Mouse (Mus musculus) intestine, postnatal 0 days (tissue): Measurements from ENCODE around the gene Mansc1. TPM values are rescaled to one million over a fixed set of nuclear protein-coding genes. Genes with fewer than 3 reads are reported as not detected.

ENCODE experiments used
- ATAC-seq: fragments of 200-750 bp; cut with Nextera tagmentation; 2 replicates; pipeline ENCODE4 v1.8.0; 2017; ENCODE audit warnings: mild to moderate bottlenecking, moderate TSS enrichment, moderate library complexity
- H3K27ac ChIP-seq: fragments of 300-500 bp; sonication (generic); 2 replicates; pipeline ENCODE4 v1.5.1; 2014; ENCODE audit warnings: mild to moderate bottlenecking, low read depth, low read length, moderate library complexity
- H3K27me3 ChIP-seq: fragments of 300-500 bp; sonication (generic); replicated peaks from 2 replicates; pipeline ENCODE4 v1.6.1; 2014; ENCODE audit warnings: low read length, mixed read lengths; ENCODE audit not compliant: control insufficient read depth, insufficient read depth
- H3K36me3 ChIP-seq: fragments of 300-500 bp; sonication (generic); 2 replicates; pipeline ENCODE4 v1.6.1; 2014; ENCODE audit warnings: mild to moderate bottlenecking, moderate library complexity; ENCODE audit not compliant: control insufficient read depth, insufficient read depth
- H3K4me1 ChIP-seq: fragments of 300-500 bp; sonication (generic); replicated peaks from 2 replicates; pipeline ENCODE4 v1.6.1; 2014; ENCODE audit warnings: antibody characterized with exemption, low read length, mixed read lengths; ENCODE audit not compliant: control insufficient read depth, insufficient read depth
- H3K4me2 ChIP-seq: fragments of 300-500 bp; sonication (generic); replicated peaks from 2 replicates; pipeline ENCODE4 v1.6.1; 2014; ENCODE audit warnings: low read depth, mild to moderate bottlenecking, moderate library complexity
- H3K4me3 ChIP-seq: fragments of 300-500 bp; sonication (generic); 2 replicates; pipeline ENCODE4 v1.5.1; 2014; ENCODE audit warnings: low read depth, low read length
- H3K9ac ChIP-seq: fragments of 300-500 bp; sonication (generic); 2 replicates; pipeline ENCODE4 v1.6.1; 2014; ENCODE audit warnings: mild to moderate bottlenecking, low read depth, low read length
- H3K9me3 ChIP-seq: fragments of 300-500 bp; sonication (generic); 2 replicates; pipeline ENCODE4 v1.6.1; 2016; ENCODE audit warnings: mixed run types; ENCODE audit not compliant: control insufficient read depth
- CTCF ChIP-seq: sonication (generic); IDR thresholded peaks from 2 replicates; pipeline ENCODE4 v1.5.1; 2016; ENCODE audit warnings: low read depth, mild to moderate bottlenecking, control low read depth, antibody characterized with exemption, moderate library complexity
- WGBS: fragments of 180-500 bp; shearing (Covaris S2); extraction: QIAGEN DNeasy Blood & Tissue Kit; methylation state at CpG from one replicate; pipeline ENCODE4 v1.1.7; 2014; 5-methylcytosine and 5-hydroxymethylcytosine counted together
- polyA plus RNA-seq: library from polyadenylated mRNA; unstranded; fragments of >200 nt; fragmentation: Nextera tagmentation; extraction: Ambion mirVana; gene quantifications from 2 replicates; pipeline ENCODE4 v1.2.1, GENCODE M21; 2015

Gene Mansc1
- polyA plus RNA-seq, 1 experiment from 2014 or later: 6.5 TPM

DNA sequence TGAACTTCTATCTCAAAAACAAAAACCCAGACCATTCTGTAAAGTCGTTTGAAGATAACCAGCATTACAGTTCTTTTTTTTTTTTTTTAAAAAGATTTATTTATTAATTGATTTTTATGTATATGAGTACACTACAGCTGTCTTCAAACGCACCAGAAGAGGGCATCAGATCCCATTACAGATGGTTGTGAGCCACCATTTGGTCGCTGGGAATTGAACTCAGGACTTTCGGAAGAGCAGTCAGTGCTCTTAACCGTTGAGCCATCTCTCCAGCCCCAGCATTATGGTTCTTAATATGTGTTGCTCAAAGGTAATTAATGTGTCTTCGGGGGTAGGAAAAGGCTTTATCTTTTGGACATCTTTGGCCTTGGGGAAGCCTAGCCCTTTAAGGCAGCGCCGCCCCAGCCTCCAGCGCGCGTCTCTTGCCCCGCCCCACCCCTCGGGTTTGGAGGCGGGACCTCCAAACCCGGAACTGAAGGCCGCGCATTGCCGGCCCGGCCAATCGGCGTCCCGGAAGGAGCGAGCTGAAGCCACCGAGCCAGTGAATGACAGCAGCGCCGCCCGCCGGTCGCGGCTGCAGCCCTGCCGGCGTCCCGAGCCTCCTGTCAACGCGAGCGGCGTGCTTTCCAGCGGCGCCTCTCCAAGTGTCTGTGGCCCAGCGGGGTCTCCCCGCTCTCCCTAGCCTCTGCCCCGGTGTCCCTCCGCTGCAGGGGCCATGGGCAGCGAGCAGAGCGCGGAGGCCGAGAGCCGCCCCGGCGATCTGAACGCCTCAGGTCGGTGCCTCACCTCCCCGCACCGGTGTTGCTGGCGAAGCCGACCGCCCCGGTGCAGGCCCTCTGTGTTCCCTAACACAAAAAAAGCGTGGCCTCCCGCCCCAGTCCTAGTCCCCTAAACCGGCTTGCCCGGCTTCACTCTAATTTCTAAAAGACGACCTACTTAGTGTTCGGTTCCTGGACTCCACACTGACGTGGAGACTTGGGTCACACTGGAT, 8.5 kb upstream of the Mansc1 start:
- Histone ChIP-seq H3K9me3 (no peaks in the 10 kb centered on the region), H3K27me3 (no peaks in the 10 kb centered on the region), H3K4me3 (peak overlapping the region; percentile 82), H3K27ac (peak overlapping the region; percentile 68), H3K36me3 (peaks cover 12% of the 10 kb centered on the region; the same call in 1 of the 2 replicates), H3K4me2 (peak overlapping the region; percentile 90), H3K9ac (peak overlapping the region; percentile 94), H3K4me1 (no peaks in the 10 kb centered on the region)
- WGBS: 2% methylated on average over 65 of the region's 65 CpGs
- ATAC-seq: peak; percentile 98
- peak; percentile 87 for TF ChIP-seq CTCF

DNA sequence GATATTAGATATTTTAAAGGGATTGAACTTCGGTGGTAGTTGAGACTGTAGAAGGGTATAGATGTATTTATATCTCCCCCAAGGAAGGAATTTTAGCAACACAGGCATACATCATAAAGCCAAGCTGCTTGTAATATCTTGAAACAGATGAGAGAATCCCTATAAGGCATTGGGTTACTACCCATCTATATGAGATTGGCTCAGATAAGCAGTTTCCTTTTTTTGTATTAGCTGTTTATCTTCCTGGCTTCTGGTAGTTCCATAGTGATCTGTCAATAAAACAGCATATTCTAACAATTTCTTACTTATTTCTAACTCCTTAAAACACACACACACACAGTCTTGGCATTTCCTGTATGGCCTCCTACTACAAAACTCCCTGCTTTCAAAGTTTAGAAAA, 7.6 kb upstream of the Mansc1 start:
- Histone ChIP-seq H3K9me3 (no peaks in the 10 kb centered on the region), H3K27me3 (no peaks in the 10 kb centered on the region), H3K4me1 (no peaks in the 10 kb centered on the region), H3K36me3 (peaks cover 8% of the 10 kb centered on the region; the same call in 1 of the 2 replicates), H3K9ac (no peak overlapping the region), H3K27ac (no peak overlapping the region), H3K4me3 (no peak overlapping the region), H3K4me2 (no peak overlapping the region)
- ATAC-seq: no peak
- 97% methylated on average over 1 of the region's 1 CpGs for WGBS
- TF ChIP-seq CTCF: no peak

DNA sequence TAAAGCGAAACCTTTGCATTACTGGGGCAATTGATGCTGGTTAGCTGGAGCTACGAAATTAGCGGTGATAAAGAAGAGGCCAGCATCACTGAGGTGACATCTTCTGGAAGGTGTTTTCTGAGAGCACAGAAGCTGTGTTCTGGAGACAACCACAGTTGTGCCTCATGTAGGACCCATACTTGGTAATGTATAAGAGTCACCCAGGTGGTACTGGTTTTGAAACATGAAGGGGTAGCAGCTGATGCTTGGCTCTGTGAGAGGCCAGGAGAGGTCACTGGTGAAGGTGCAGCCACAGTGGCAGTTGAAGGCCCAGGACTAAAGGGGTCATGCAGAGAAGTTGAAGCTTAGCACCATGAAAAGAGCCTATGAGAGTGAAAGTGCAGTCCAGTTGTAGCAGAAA, 6.9 kb upstream of the Mansc1 start, which contains the start of gene Borcs5:
Gene Borcs5 (plus strand): TSS at position 301 of the 400 bp plus-strand sequence.
- ATAC-seq: no peak
- H3K27me3 ChIP-seq: no peaks in the 10 kb centered on the region
- H3K4me2 ChIP-seq: no peak within 1 kb of the TSS; the same call in 1 of the 2 replicates
- peaks cover under 1% of the 10 kb centered on the region; the same call in 1 of the 2 replicates for H3K36me3 ChIP-seq
- no peak within 1 kb of the TSS for H3K27ac ChIP-seq
- H3K9ac ChIP-seq: no peak within 1 kb of the TSS
- WGBS: 94% methylated on average over 3 of the region's 3 CpGs
- no peak for TF ChIP-seq CTCF
- H3K4me3 ChIP-seq: no peak within 1 kb of the TSS
- no peaks in the 10 kb centered on the region for H3K4me1 ChIP-seq
- H3K9me3 ChIP-seq: no peaks in the 10 kb centered on the region

DNA sequence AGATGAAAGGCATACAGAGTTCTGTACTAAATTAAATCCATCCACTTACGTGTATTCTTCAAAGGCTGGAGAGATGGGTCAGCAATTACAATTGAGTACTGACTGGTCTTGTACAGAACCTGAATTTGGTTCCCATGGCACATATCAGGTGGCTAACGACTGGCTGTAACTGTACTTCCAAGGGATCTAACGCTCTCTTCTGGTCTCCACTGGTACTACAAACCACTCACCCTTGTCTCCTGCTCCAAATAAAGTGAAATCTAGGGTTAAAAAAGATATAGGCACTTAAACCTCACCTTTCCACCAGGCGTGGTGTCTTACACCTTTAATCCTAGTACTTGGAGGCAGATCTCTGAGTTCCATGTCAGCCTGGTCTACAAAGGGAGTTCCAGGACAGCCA, 4.2 kb upstream of the Mansc1 start:
- Histone ChIP-seq H3K27ac (no peak overlapping the region), H3K9me3 (no peaks in the 10 kb centered on the region), H3K4me2 (no peak overlapping the region), H3K4me1 (no peaks in the 10 kb centered on the region), H3K4me3 (no peak overlapping the region), H3K27me3 (no peaks in the 10 kb centered on the region), H3K36me3 (no peaks in the 10 kb centered on the region), H3K9ac (no peak overlapping the region)
- 75% methylated on average over 4 of the region's 4 CpGs for WGBS
- ATAC-seq: no peak
- no peak for TF ChIP-seq CTCF

DNA sequence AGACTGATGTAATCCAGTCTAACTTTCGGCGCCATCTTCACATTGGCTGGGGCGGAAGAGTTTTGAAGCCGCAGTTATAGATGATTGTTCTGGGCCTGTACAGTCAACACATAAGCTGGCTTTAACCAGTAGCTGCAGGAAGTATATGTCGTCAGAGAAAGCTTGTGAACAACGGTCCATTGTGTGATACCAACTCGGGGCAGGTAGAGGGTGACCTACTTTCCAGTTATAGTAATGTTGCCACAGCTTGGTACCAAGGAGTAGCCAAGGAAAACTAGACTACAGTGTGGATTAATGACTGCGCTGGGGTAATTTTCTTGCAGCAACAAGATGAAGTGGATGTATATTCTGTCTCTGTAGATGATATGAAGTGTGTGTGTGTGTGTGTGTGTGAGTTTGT, 1.3 kb upstream of the Mansc1 start:
- H3K4me2 ChIP-seq: no peak overlapping the region
- H3K9ac ChIP-seq: no peak overlapping the region
- H3K36me3 ChIP-seq: no peaks in the 10 kb centered on the region
- no peak for TF ChIP-seq CTCF
- no peak overlapping the region for H3K27ac ChIP-seq
- 77% methylated on average over 8 of the region's 8 CpGs for WGBS
- no peaks in the 10 kb centered on the region for H3K4me1 ChIP-seq
- peak; percentile 76 for ATAC-seq
- no peaks in the 10 kb centered on the region for H3K27me3 ChIP-seq
- no peaks in the 10 kb centered on the region for H3K9me3 ChIP-seq
- no peak overlapping the region for H3K4me3 ChIP-seq

DNA sequence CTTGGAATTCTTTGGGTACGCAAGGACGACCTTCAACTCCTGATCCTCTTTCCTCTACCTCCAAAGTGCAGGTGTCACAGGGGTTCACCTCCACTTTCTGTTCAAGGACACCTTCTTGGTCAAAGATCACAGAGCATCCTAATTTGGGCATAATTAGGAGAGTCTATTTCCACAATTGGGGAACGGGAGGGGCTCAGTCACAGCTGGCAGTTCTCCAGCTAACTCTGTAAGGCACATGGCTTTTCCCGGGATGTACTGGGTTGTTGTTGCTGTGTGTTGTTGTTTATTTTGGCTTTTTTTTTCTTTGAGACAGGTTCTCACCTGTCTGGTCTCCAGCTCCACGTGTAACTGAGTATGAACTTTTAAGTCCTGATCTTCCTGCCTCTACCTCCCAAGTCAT, 468 bp upstream of the Mansc1 start:
- Histone ChIP-seq H3K9me3 (no peaks in the 10 kb centered on the region), H3K27ac (no peak overlapping the region; the same call in 1 of the 2 replicates), H3K4me2 (peak overlapping the region; percentile 98), H3K4me1 (no peaks in the 10 kb centered on the region), H3K36me3 (no peaks in the 10 kb centered on the region), H3K9ac (peak overlapping the region; percentile 67; the same call in 1 of the 2 replicates), H3K4me3 (peak overlapping the region; percentile 61), H3K27me3 (no peaks in the 10 kb centered on the region)
- no peak for TF ChIP-seq CTCF
- ATAC-seq: no peak
- 40% methylated on average over 5 of the region's 5 CpGs for WGBS
